Mouse (Mus musculus) heart, adult 11 months (tissue): ENCODE data around the gene Tbc1d25.

Experiments
- DNase-seq: peaks from one replicate; pipeline ENCODE4 v3.0.0; 2022

Tbc1d25 gene

GRCm38 (mm10) chrX:8175504-8176385, at the start of gene Tbc1d25:
Tbc1d25 (minus strand) TSS chrX:8176181.
- peak; percentile 99 for DNase-seq

DNA sequence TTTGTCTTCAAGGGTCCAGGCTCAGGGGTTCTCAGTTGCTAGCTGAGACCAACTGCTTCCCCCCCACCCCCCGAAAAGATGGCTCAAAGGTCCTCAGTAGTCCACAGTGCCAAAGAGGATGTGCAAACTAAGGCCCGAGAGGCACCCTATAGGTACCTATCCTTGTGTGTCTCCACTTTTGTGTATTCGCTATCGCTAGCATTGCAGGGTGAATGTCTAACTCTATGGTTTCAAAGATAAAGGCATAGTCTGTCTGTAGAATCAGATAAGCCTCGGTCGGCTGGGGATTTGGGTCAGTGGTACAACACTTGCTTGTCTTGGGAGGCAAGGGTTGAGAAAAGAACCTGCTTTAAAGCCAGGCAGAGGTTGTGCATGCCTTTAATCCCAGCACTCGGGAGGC, 47.5 kb upstream of the Tbc1d25 start:
- DNase-seq: no peak

DNA sequence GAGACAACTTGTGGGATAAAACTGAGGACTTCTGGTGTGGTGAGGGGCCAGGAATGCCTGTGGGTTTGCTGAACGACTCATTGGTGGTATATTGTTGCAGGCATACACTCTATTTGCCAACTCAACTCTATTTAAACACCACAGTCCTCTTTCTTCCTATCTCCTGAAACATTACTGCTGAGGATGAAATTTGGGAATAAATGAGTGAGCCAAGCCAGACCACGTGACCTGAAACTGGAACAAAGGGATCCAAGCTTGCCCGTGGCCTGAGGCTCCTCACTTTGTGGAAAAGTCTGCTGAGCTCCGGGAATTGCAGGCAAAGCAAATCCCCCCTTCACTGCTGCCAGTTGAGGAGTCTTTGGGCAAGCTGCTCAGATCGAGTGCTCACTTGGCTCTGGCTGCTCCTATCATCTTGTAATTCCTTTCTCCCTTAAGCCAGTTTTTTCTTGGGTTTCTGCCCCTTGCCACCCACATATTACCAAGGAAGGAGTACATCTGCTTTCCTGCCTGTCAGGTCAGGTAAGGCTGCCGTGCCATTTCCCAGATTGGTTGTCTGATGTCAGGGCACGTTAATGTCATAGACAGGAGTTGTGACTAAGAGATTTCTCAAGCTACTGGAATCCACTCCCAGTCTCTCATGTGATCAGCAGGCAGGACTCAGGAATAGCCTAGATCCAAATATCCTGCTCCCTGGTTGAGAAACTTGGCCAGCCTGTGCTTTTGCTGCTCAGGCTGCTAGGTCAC, 46.9 kb upstream of the Tbc1d25 start:
- peak; percentile 86 for DNase-seq

- no peak for DNase-seq
Observed at GRCm38 (mm10) chrX:8222296-8222677, 46.3 kb upstream of the Tbc1d25 start.

GRCm38 (mm10) chrX:8219651-8220050, 43.7 kb upstream of the Tbc1d25 start:
- peak; percentile 62 for DNase-seq

DNA sequence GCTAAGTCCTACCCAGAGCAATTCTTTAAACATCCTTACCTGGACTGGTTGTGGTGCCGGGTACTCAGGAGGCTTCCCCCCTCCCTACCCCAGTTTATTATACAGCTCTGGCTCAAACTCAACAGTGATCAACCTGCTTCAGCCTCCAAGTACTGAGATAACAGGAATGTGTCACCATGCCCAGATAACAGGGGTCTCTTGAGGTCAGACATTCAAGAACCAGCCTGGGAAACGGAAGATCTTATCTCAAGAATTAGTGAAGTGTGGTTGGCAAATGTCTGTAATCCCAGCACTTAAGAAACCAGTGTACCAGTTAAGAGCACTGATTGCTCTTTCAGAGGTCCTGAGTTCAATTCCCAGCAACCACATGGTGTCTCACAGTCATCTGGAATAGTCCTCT, 42.1 kb upstream of the Tbc1d25 start:
- no peak for DNase-seq

GRCm38 (mm10) chrX:8217383-8217782, 41.4 kb upstream of the Tbc1d25 start:
- peak; percentile 45 for DNase-seq

- peak; percentile 10 for DNase-seq
Observed at GRCm38 (mm10) chrX:8211490-8212207, 35.7 kb upstream of the Tbc1d25 start.

GRCm38 (mm10) chrX:8209720-8210119, 33.7 kb upstream of the Tbc1d25 start:
- DNase-seq: no peak

DNA sequence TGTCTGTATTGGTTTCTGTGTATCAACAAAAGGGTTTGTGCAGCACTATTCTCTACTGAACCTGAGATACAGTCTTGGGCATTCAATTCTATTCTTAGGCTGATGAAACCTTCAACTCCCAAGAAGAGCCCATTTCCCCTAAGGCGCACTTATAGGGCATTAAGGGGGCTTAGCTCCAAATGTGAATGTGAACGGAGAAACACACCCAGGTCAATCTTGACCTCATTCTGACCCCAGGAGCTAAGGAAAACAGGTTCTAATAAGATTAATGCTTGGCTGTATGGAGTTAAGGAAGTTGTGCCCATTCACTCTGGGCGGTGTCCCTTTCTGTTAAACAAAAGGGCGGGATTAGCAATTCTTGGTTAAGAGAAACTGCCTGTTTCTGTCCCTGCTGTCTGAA, 31.2 kb upstream of the Tbc1d25 start:
- no peak for DNase-seq

DNA sequence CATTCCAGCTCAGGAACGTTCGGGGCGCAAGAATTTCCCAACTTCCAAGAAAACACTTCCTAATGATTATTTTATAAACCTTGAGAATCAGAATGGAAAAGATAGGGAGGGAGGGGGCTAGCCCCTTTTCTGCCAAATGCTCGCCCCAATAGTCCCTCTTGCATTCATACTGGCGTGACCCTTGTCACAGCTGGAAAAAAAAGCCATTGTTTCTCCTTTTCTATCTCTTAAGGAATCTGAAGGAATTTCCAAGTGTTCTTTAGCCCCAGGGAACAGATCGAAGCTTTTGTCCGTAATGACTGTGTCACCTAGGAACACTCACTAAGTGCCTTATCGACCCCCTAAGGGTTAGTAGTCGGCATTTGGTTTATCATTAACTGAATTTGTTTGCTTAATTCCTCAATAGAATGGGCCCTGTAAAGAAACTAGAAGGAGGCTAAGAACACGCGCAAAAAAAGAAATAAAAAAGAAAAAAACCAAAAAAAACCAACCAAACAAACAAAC, 30.8 kb upstream of the Tbc1d25 start:
- no peak for DNase-seq

DNA sequence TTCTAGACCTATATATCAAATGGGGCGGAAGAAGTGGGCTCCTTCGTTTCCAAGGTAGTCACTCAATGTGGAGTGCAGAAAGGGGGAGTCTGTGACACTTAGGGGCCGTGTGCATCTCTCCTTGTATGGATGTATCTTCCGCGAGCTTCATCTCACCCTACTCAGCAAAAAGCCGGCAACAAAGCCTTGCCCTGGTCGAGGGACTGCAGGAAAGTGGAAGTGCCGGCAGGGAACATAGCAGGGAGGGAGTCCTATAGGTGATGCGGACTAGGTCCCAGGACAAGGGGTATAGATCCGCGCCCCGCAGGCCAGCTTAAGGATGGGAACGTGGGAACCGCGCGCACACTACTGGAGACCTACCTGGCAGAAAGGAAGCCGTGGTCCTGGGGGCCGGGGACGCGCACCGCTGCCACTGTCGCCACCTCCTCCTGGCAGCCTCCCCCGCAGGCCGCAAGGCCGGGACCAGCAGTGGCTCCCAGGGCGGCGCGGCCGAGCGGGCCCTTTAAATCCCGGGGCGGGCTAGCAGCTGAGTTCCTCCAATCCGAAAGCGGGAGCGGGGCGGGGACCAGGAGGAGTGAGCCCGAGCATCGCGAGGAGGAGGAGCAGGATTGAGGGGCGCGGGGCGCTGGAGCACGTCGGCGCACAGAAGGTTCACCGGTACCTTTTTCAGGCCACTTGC, 30.2 kb upstream of the Tbc1d25 start, which contains the start of gene Porcn:
Porcn (minus strand) TSS at position 511 of the 679 bp plus-strand sequence.
- DNase-seq: peak; percentile 99

GRCm38 (mm10) chrX:8205551-8205950, 29.6 kb upstream of the Tbc1d25 start:
- no peak for DNase-seq

GRCm38 (mm10) chrX:8205088-8205487, 29.1 kb upstream of the Tbc1d25 start:
- DNase-seq: no peak

DNA sequence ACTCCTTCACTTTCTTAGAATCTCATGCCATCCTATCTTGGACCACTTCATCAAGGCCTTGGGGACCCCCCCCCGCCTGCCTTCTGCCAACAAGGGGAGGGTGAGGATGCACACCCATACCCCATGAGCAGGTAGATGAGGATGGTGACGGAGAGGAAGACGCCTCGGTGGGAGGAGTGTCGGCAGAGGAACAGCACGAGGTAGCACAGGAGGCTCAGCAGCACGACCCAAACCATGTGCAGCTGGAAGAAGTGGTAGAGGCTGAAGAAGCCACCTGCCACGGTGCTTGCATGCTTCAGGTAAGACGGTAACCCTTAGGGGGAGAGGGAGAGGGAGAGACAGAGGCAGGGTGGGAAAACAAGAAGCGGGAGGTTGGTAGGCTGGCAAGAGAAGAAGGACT, 28.1 kb upstream of the Tbc1d25 start:
- DNase-seq: no peak

- DNase-seq: peak; percentile 74
Observed at GRCm38 (mm10) chrX:8203105-8203504, 27.1 kb upstream of the Tbc1d25 start.

DNA sequence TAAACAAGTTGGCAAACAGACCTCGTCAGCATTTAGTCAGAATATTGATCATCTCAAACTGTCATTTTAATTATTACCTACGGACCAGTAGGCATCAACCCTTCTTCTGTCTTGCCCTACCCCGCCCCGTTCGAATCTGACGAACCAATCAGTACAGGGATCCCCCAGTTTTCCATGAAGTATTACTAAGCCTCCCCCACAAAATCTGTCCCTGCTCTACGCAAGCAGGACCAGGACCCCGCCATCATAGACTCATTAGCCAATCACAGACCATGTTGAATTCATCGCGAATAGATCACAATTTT, 17.4 kb upstream of the Tbc1d25 start, which contains the start of gene Ebp:
Ebp (minus strand) TSS at position 94 of the 305 bp plus-strand sequence.
- DNase-seq: peak; percentile 90

GRCm38 (mm10) chrX:8192640-8193418, 16.8 kb upstream of the Tbc1d25 start:
- peak; percentile 99 for DNase-seq

DNA sequence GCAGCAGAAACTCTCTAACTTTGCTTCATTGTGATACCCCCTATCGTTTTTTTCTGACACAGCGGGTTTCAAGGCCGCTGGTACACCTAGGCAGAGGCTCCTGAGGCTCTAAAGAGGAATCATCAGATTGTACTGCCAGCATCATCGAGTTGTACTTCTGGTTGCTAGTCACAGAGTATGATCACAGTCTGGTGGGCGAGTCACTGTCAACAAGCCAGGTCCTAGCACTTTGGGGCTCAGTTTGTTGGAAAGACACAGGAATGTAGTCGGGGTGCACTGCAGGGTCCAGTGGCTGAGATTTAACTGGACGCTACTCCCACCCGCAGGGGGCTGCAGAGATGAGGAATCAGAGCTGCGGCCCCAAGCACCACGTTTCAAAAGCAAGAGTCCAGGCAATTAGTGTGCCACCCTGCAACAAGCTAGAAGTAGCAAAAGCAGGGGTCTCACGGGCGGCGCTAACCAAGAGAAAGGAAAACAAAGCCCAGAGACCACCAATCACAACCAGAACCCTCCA, 16.2 kb upstream of the Tbc1d25 start:
- peak; percentile 88 for DNase-seq

GRCm38 (mm10) chrX:8182871-8183540, 7.0 kb upstream of the Tbc1d25 start:
- DNase-seq: no peak

DNA sequence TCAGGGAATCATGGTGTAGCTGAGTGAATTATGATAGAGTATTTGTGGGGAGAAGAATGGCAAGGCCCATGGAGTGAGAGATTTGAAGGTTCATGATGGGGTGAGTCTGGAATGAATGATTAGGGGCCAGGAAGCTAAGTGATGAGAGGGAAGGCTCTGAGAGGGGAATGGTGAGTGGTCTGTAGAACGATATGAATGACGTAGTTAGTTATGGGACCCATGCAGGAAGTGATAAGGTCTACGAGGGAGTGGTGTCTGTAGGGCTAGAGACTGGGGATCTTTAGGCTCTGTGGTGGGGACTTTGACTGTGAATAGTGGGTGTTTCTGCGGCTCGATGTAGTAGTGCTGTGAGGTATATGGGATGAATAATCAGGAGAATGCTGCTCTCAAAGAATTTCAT, 3.7 kb upstream of the Tbc1d25 start:
- no peak for DNase-seq
